ENCODE assay signal across 8 mouse cellular contexts in genomic region chr7:113206644-113207470, GRCm38 (mm10). TPM values are rescaled to one million over a fixed set of nuclear protein-coding genes. Genes with fewer than 3 reads are reported as not detected.
DNase-seq lines count a peak whose midpoint lies in the region; ATAC-seq lines count a peak whose summit lies in the region.

Gene Arntl (plus strand): TSS chr7:113207465.

- H3K27ac ChIP-seq in hindbrain, embryonic 16.5 days (ENCODE audit: low read depth, low read length): peak within 1 kb of the TSS; percentile 95
- H3K27ac ChIP-seq in macrophage: peak within 1 kb of the TSS; percentile 58

- WGBS in hindbrain, embryonic 16.5 days: 1% methylated on average over 52 of the region's 52 CpGs
- 2% methylated on average over 40 of the region's 52 CpGs for WGBS in macrophage (ENCODE audit: missing documents)

- H3K9ac ChIP-seq in hindbrain, embryonic 16.5 days (ENCODE audit: low read depth, low read length): peak within 1 kb of the TSS; percentile 91

- peak within 1 kb of the TSS; percentile 93 for H3K4me3 ChIP-seq in hindbrain, embryonic 16.5 days (ENCODE audit: low read length)
- H3K4me3 ChIP-seq in macrophage (ENCODE audit: inconsistent target): peak within 1 kb of the TSS; percentile 48

- DNase-seq in ZHBTc4 (ENCODE audit: low read depth, low spot score): peak; percentile 100
- DNase-seq in cerebellum, postnatal 4 days (ENCODE audit: low spot score in 2 of 2): peak; percentile 82 to 94
- DNase-seq in gastrocnemius, adult 18-20 months (ENCODE audit: low spot score): peak; percentile 98
- peak; percentile 91 to 95 for DNase-seq in left cerebral cortex, adult 18-20 months (ENCODE audit: low spot score in 2 of 2)
- DNase-seq in right cerebral cortex, adult 18-20 months: peak; percentile 98
- peak; percentile 81 for DNase-seq in urinary bladder, postnatal 25 days (ENCODE audit: low spot score)

- H3K27me3 ChIP-seq in hindbrain, embryonic 16.5 days (replicated peaks; ENCODE audit: control insufficient read depth, insufficient read depth, low read length): peaks cover 11% of the 10 kb centered on the region

- no peaks in the 10 kb centered on the region for H3K36me3 ChIP-seq in hindbrain, embryonic 16.5 days (ENCODE audit: control insufficient read depth, insufficient read depth, low read length)
- no peaks in the 10 kb centered on the region for H3K36me3 ChIP-seq in macrophage (ENCODE audit: inconsistent target)

- peaks cover 39% of the 10 kb centered on the region; the same call in 1 of the 2 replicates for H3K79me2 ChIP-seq in macrophage (ENCODE audit: inconsistent target)

- H3K9me3 ChIP-seq in hindbrain, embryonic 16.5 days (ENCODE audit: control insufficient read depth, low read length): no peaks in the 10 kb centered on the region

- H3K4me2 ChIP-seq in hindbrain, embryonic 16.5 days (ENCODE audit: low read length): peak within 1 kb of the TSS; percentile 76

- peaks cover 24% of the 10 kb centered on the region for H3K4me1 ChIP-seq in hindbrain, embryonic 16.5 days (ENCODE audit: control insufficient read depth, insufficient read depth, low read depth, low read length)

- ATAC-seq in hindbrain, embryonic 16.5 days: peak; percentile 98

RNA-seq across cellular contexts. Expression of gene Arntl, which starts in this region (rescaled TPM):
- 10 to 100 TPM; 21.9 to 31.8 TPM for total RNA-seq in gastrocnemius, adult 18-20 months (2021)
- polyA plus RNA-seq in hindbrain, embryonic 16.5 days (2015; fragmentation: Nextera tagmentation; extraction: Ambion mirVana): 21.2 and 21.7 TPM in 2 replicates
- total RNA-seq in left cerebral cortex, adult 18-20 months (2021): 10 to 100 TPM; 47.4 to 54.1 TPM
- total RNA-seq in macrophage (2018; cell fraction: chromatin; rRNA removed): 10 to 100 TPM in 17 of 26 experiments, 1 to 10 TPM in 9; 3.3 to 34.9 (median 19.9) TPM
- total RNA-seq in macrophage (2018; cell fraction: cytosol; rRNA removed): 1 to 10 TPM; 1.3 to 7.4 (median 5.6) TPM
- total RNA-seq in macrophage (2018; cell fraction: nucleus; rRNA removed): 10 to 100 TPM in 15 of 26 experiments, 1 to 10 TPM in 11; 2.9 to 19.9 (median 11.8) TPM
- 6.6 to 7.6 TPM (median 7.4 TPM) in 3 replicates for polyA plus RNA-seq in macrophage (2018)

Comparison
In these comparisons a context has a peak if more than half of its experiments do, and no peak if none do; other contexts are left out.
1. Peak in every context shown above with its lines: DNase-seq, ATAC-seq, H3K4me3 ChIP-seq and H3K27ac ChIP-seq.